In the genomic region with DNA sequence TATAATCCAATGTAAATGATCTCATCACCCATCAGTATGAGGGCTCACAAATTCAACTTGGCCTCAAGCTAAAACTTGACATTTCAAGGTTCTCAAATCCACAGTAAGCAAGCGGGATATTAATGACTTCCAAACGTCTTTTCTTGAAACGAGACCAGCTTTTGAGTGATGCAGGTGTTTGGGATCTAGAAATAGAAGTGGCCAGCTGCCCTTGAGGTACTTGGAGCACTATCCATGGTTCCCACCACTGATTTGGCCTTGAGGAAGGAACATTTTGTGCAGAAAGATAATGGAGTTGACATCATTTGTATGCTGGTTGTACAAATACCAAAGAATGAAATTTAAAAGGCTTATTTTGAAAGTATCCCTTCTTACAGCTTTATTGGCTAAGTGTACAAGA, we compare ENCODE assay signal across 13 mouse cellular contexts.
DNase-seq lines count a peak whose midpoint lies in the region.
"Had no signal": no experiment of that assay in that cellular context is flagged by ENCODE, and none has a peak within 500 bp of the region (broad histone marks: within the 10 kb centered on the region; RNA-seq: fewer than 3 reads in every experiment).

No protein-coding gene starts in this region.

- intact Hi-C loops in heart, postnatal 10 days (cut with DNase I) = no loop called here

- peak; percentile 25 for DNase-seq in cerebellum, adult 11-12 months
- DNase-seq in cerebellum, postnatal 25 days = no peak
- DNase-seq in heart, adult 8-10 months (ENCODE audit: low spot score) = peak; percentile 55
- DNase-seq in heart, postnatal 10 days = no peak
- DNase-seq in adrenal gland, postnatal 10 days = peak; percentile 31
- DNase-seq in skeletal muscle tissue, adult 2 months (ENCODE audit: low read depth, low spot score) = peak; percentile 25
- no peak for DNase-seq in urinary bladder, postnatal 4 days (ENCODE audit: low spot score in 2 of 2)
- no peak for DNase-seq in spleen, postnatal 4 days (ENCODE audit: low spot score in 2 of 2)
- DNase-seq: gastrocnemius, postnatal 36 days; kidney, adult 8-10 months; kidney, postnatal 14 days; liver, postnatal 0 days; lung, postnatal 10 days had no signal

Comparison
In these comparisons a context has a peak if more than half of its experiments do, and no peak if none do; other contexts are left out.
1. DNase-seq: peak in cerebellum, adult 11-12 months (single experiment), heart, adult 8-10 months (single experiment), adrenal gland, postnatal 10 days (single experiment) and skeletal muscle tissue, adult 2 months (single experiment); none in cerebellum, postnatal 25 days (0 of 2), heart, postnatal 10 days (0 of 2), urinary bladder, postnatal 4 days (0 of 2) and spleen, postnatal 4 days (0 of 2).